Mouse (Mus musculus): ENCODE measurements around the gene Aoah. TPM values are rescaled to one million over a fixed set of nuclear protein-coding genes. Genes with fewer than 3 reads are reported as not detected.

Aoah gene
- polyA plus RNA-seq, 1 experiment from 2014 or later, result 0.86 TPM

GRCm38 (mm10) chr13:20796651-20797050, 2.7 kb downstream of the Aoah start:
- TF ChIP-seq EP300 (IDR thresholded peaks at IDR 0.05) (no peak), CTCF (IDR thresholded peaks at IDR 0.05) (no peak)
- no peak overlapping the region for H3K27ac ChIP-seq (ENCODE audit: low read length)
- no peaks in the 10 kb centered on the region for H3K4me1 ChIP-seq (ENCODE audit: insufficient read depth, low read depth, low read length)
- no peak for DNase-seq (ENCODE audit: low spot score)
- no peak for ATAC-seq
- H3K9me3 ChIP-seq (ENCODE audit: low read length), result no peaks in the 10 kb centered on the region
- no peak overlapping the region for H3K4me3 ChIP-seq (ENCODE audit: low read depth, low read length)
- no peaks in the 10 kb centered on the region for H3K27me3 ChIP-seq (replicated peaks; ENCODE audit: insufficient read depth, low read length)
- WGBS, result 87% methylated on average over 3 of the region's 3 CpGs
- no peak overlapping the region for H3K9ac ChIP-seq (replicated peaks; ENCODE audit: low read depth)
- no peak overlapping the region for H3K4me2 ChIP-seq (replicated peaks; ENCODE audit: low read depth, low read length)
- no peaks in the 10 kb centered on the region for H3K36me3 ChIP-seq (ENCODE audit: insufficient read depth, low read length)

- Histone ChIP-seq H3K9me3 (ENCODE audit: low read length) (no peaks in the 10 kb centered on the region), H3K27ac (ENCODE audit: low read length) (no peak overlapping the region), H3K36me3 (ENCODE audit: insufficient read depth, low read length) (no peaks in the 10 kb centered on the region), H3K9ac (replicated peaks; ENCODE audit: low read depth) (no peak overlapping the region), H3K4me1 (ENCODE audit: insufficient read depth, low read depth, low read length) (no peaks in the 10 kb centered on the region), H3K4me2 (replicated peaks; ENCODE audit: low read depth, low read length) (no peak overlapping the region), H3K27me3 (replicated peaks; ENCODE audit: insufficient read depth, low read length) (no peaks in the 10 kb centered on the region), H3K4me3 (ENCODE audit: low read depth, low read length) (no peak overlapping the region)
- WGBS, result 15% methylated on average over 2 of the region's 2 CpGs
- ATAC-seq, result peak; percentile 54
- TF ChIP-seq EP300 (IDR thresholded peaks at IDR 0.05) (no peak), CTCF (IDR thresholded peaks at IDR 0.05) (no peak)
- peak; percentile 42 for DNase-seq (ENCODE audit: low spot score)
These were observed 4.6 kb downstream of the Aoah start for GRCm38 (mm10) chr13:20798536-20798935.

GRCm38 (mm10) chr13:20799772-20800171, 5.9 kb downstream of the Aoah start:
- Histone ChIP-seq H3K4me3 (ENCODE audit: low read depth, low read length) (no peak overlapping the region), H3K36me3 (ENCODE audit: insufficient read depth, low read length) (no peaks in the 10 kb centered on the region), H3K9ac (replicated peaks; ENCODE audit: low read depth) (no peak overlapping the region), H3K27ac (ENCODE audit: low read length) (no peak overlapping the region), H3K9me3 (ENCODE audit: low read length) (no peaks in the 10 kb centered on the region), H3K4me2 (replicated peaks; ENCODE audit: low read depth, low read length) (no peak overlapping the region), H3K4me1 (ENCODE audit: insufficient read depth, low read depth, low read length) (no peaks in the 10 kb centered on the region), H3K27me3 (replicated peaks; ENCODE audit: insufficient read depth, low read length) (no peaks in the 10 kb centered on the region)
- TF ChIP-seq CTCF (IDR thresholded peaks at IDR 0.05) (no peak), EP300 (IDR thresholded peaks at IDR 0.05) (no peak)
- 58% methylated on average over 3 of the region's 3 CpGs for WGBS
- DNase-seq (ENCODE audit: low spot score) (no peak), ATAC-seq (no peak)

GRCm38 (mm10) chr13:20800569-20800968, 6.7 kb downstream of the Aoah start:
- ATAC-seq, result no peak

GRCm38 (mm10) chr13:20811782-20812406, 18.0 kb downstream of the Aoah start:
- no peak for DNase-seq (ENCODE audit: low spot score)
- no peak overlapping the region for H3K4me2 ChIP-seq (replicated peaks; ENCODE audit: low read depth, low read length)
- no peak for ATAC-seq
- H3K27ac ChIP-seq (ENCODE audit: low read length), result no peak overlapping the region
- H3K4me3 ChIP-seq (ENCODE audit: low read depth, low read length), result no peak overlapping the region
- 62% methylated on average over 3 of the region's 3 CpGs for WGBS
- no peaks in the 10 kb centered on the region for H3K36me3 ChIP-seq (ENCODE audit: insufficient read depth, low read length)
- H3K27me3 ChIP-seq (replicated peaks; ENCODE audit: insufficient read depth, low read length), result no peaks in the 10 kb centered on the region
- TF ChIP-seq CTCF (IDR thresholded peaks at IDR 0.05) (no peak), EP300 (IDR thresholded peaks at IDR 0.05) (no peak)
- H3K4me1 ChIP-seq (ENCODE audit: insufficient read depth, low read depth, low read length), result no peaks in the 10 kb centered on the region
- H3K9ac ChIP-seq (replicated peaks; ENCODE audit: low read depth), result no peak overlapping the region
- H3K9me3 ChIP-seq (ENCODE audit: low read length), result no peaks in the 10 kb centered on the region

More at GRCm38 (mm10) chr13:20800569-20800968, 6.7 kb downstream of the Aoah start:
- DNase-seq (ENCODE audit: low spot score), result no peak
- 65% methylated on average over 3 of the region's 3 CpGs for WGBS
- Histone ChIP-seq H3K9me3 (ENCODE audit: low read length) (no peaks in the 10 kb centered on the region), H3K9ac (replicated peaks; ENCODE audit: low read depth) (no peak overlapping the region), H3K4me2 (replicated peaks; ENCODE audit: low read depth, low read length) (no peak overlapping the region), H3K36me3 (ENCODE audit: insufficient read depth, low read length) (no peaks in the 10 kb centered on the region), H3K27ac (ENCODE audit: low read length) (no peak overlapping the region), H3K4me1 (ENCODE audit: insufficient read depth, low read depth, low read length) (no peaks in the 10 kb centered on the region), H3K4me3 (ENCODE audit: low read depth, low read length) (no peak overlapping the region), H3K27me3 (replicated peaks; ENCODE audit: insufficient read depth, low read length) (no peaks in the 10 kb centered on the region)
- no peak for TF ChIP-seq EP300 (IDR thresholded peaks at IDR 0.05)
- no peak for TF ChIP-seq CTCF (IDR thresholded peaks at IDR 0.05)

GRCm38 (mm10) chr13:20816385-20816784, 22.5 kb downstream of the Aoah start:
- no peaks in the 10 kb centered on the region for H3K4me1 ChIP-seq (ENCODE audit: insufficient read depth, low read depth, low read length)
- DNase-seq (ENCODE audit: low spot score), result peak; percentile 38
- no peak overlapping the region for H3K4me3 ChIP-seq (ENCODE audit: low read depth, low read length)
- H3K27me3 ChIP-seq (replicated peaks; ENCODE audit: insufficient read depth, low read length), result no peaks in the 10 kb centered on the region
- H3K9ac ChIP-seq (replicated peaks; ENCODE audit: low read depth), result no peak overlapping the region
- TF ChIP-seq EP300 (IDR thresholded peaks at IDR 0.05), result no peak
- peak; percentile 51 for TF ChIP-seq CTCF (IDR thresholded peaks at IDR 0.05)
- H3K36me3 ChIP-seq (ENCODE audit: insufficient read depth, low read length), result no peaks in the 10 kb centered on the region
- ATAC-seq, result peak; percentile 49
- H3K4me2 ChIP-seq (replicated peaks; ENCODE audit: low read depth, low read length), result no peak overlapping the region
- WGBS, result 46% methylated on average over 1 of the region's 1 CpGs
- no peak overlapping the region for H3K27ac ChIP-seq (ENCODE audit: low read length)
- no peaks in the 10 kb centered on the region for H3K9me3 ChIP-seq (ENCODE audit: low read length)

All from lung, postnatal 0 days (tissue).